Mouse (Mus musculus) ZHBTc4 (cell line): ENCODE measurements around the gene Gm12248.
"Not testable (repeated sequence)": the region's sequence is repeated elsewhere in the genome, so short reads cannot be mapped to it uniquely, and the experiment has no call there.

Source experiments
- DNase-seq: peaks from one replicate; pipeline ENCODE4 v3.0.0-alpha.2; 2011; ENCODE audit warnings: low read depth, low spot score

Gene Gm12248

GRCm38 (mm10) chr11:58102581-58103343 lies 9.8 kb upstream of the Gm12248 start:
- DNase-seq = peak; percentile 88

- no peak for DNase-seq
Measured at GRCm38 (mm10) chr11:58102146-58102545, 9.2 kb upstream of the Gm12248 start.

GRCm38 (mm10) chr11:58101194-58101720 lies 8.3 kb upstream of the Gm12248 start:
- DNase-seq = no peak

- DNase-seq = no peak
Measured at GRCm38 (mm10) chr11:58100006-58100405, 7.1 kb upstream of the Gm12248 start.

GRCm38 (mm10) chr11:58098366-58098720 lies 5.4 kb upstream of the Gm12248 start:
- peak; percentile 54 for DNase-seq

- DNase-seq = peak; percentile 32
Measured at GRCm38 (mm10) chr11:58097621-58098365, 4.9 kb upstream of the Gm12248 start.

GRCm38 (mm10) chr11:58096821-58097620 lies 4.1 kb upstream of the Gm12248 start:
- DNase-seq = no peak

GRCm38 (mm10) chr11:58096160-58096559 lies 3.2 kb upstream of the Gm12248 start:
- DNase-seq = no peak

GRCm38 (mm10) chr11:58095561-58095960 lies 2.6 kb upstream of the Gm12248 start:
- no peak for DNase-seq

GRCm38 (mm10) chr11:58094766-58095165 lies 1.8 kb upstream of the Gm12248 start:
- DNase-seq = no peak

- DNase-seq = no peak
Measured at GRCm38 (mm10) chr11:58092541-58092940, 393 bp downstream of the Gm12248 start.

GRCm38 (mm10) chr11:58081716-58082115 lies 11.2 kb downstream of the Gm12248 start:
- no peak for DNase-seq

GRCm38 (mm10) chr11:58077270-58077669 lies 15.7 kb downstream of the Gm12248 start:
- no peak for DNase-seq

GRCm38 (mm10) chr11:58072978-58073377 lies 20.0 kb downstream of the Gm12248 start:
- no peak for DNase-seq

GRCm38 (mm10) chr11:58065025-58065424 lies 27.9 kb downstream of the Gm12248 start:
- DNase-seq = no peak

GRCm38 (mm10) chr11:58062586-58062985 lies 30.3 kb downstream of the Gm12248 start:
- no peak for DNase-seq

- not testable (repeated sequence) for DNase-seq
Measured at GRCm38 (mm10) chr11:58061218-58061617, 31.7 kb downstream of the Gm12248 start.

- DNase-seq = not testable (repeated sequence)
Measured at GRCm38 (mm10) chr11:58059752-58060151, 33.2 kb downstream of the Gm12248 start.

- DNase-seq = peak; percentile 60
Measured at GRCm38 (mm10) chr11:58057455-58057854, 35.5 kb downstream of the Gm12248 start.

GRCm38 (mm10) chr11:58046438-58046837 lies 46.5 kb downstream of the Gm12248 start:
- no peak for DNase-seq

GRCm38 (mm10) chr11:58042861-58043431 lies 50.0 kb downstream of the Gm12248 start:
- no peak for DNase-seq
